Mouse (Mus musculus): ENCODE data around the gene Osbpl9. TPM values are rescaled to one million over a fixed set of nuclear protein-coding genes. Genes with fewer than 3 reads are reported as not detected.

Osbpl9 gene
- total and polyA plus RNA-seq, 2 experiments from 2014 or later = 56.9 to 74.9 TPM

GRCm38 (mm10) chr4:109173775-109174440 lies 28.2 kb downstream of the Osbpl9 start:
- no peaks in the 10 kb centered on the region for H3K36me3 ChIP-seq (ENCODE audit: insufficient read depth, low read length)
- peaks cover 7% of the 10 kb centered on the region; the same call in 1 of the 2 replicates for H3K4me1 ChIP-seq (ENCODE audit: insufficient read depth, low read length)
- no peak overlapping the region for H3K4me3 ChIP-seq (ENCODE audit: low read depth, low read length)
- no peaks in the 10 kb centered on the region for H3K9me3 ChIP-seq (ENCODE audit: low read length)
- ATAC-seq (ENCODE audit: low FRiP score) (peak; percentile 52; the same call in 1 of the 2 replicates), DNase-seq (ENCODE audit: low spot score) (no peak)
- no peaks in the 10 kb centered on the region for H3K27me3 ChIP-seq (ENCODE audit: insufficient read depth, low read length)
- TF ChIP-seq CTCF (IDR thresholded peaks at IDR 0.05) = no peak
- peak overlapping the region; percentile 36; the same call in 1 of the 2 replicates for H3K9ac ChIP-seq (replicated peaks; ENCODE audit: low read length, poor library complexity, severe bottlenecking)
- peak overlapping the region; percentile 9; the same call in 1 of the 2 replicates for H3K4me2 ChIP-seq (ENCODE audit: low read depth, low read length, poor library complexity, severe bottlenecking)
- peak overlapping the region; percentile 69 for H3K27ac ChIP-seq (ENCODE audit: low read depth, low read length)
- WGBS = 25% methylated on average over 7 of the region's 7 CpGs

- H3K27ac ChIP-seq (ENCODE audit: low read depth, low read length) = peak overlapping the region; percentile 69
- no peak for TF ChIP-seq CTCF (IDR thresholded peaks at IDR 0.05)
- no peaks in the 10 kb centered on the region for H3K36me3 ChIP-seq (ENCODE audit: insufficient read depth, low read length)
- H3K4me3 ChIP-seq (ENCODE audit: low read depth, low read length) = no peak overlapping the region
- peaks cover 7% of the 10 kb centered on the region; the same call in 1 of the 2 replicates for H3K4me1 ChIP-seq (ENCODE audit: insufficient read depth, low read length)
- no peaks in the 10 kb centered on the region for H3K27me3 ChIP-seq (ENCODE audit: insufficient read depth, low read length)
- H3K9ac ChIP-seq (replicated peaks; ENCODE audit: low read length, poor library complexity, severe bottlenecking) = peak overlapping the region; percentile 36; the same call in 1 of the 2 replicates
- H3K9me3 ChIP-seq (ENCODE audit: low read length) = no peaks in the 10 kb centered on the region
- no peak overlapping the region for H3K4me2 ChIP-seq (ENCODE audit: low read depth, low read length, poor library complexity, severe bottlenecking)
- ATAC-seq (ENCODE audit: low FRiP score) (no peak), DNase-seq (ENCODE audit: low spot score) (no peak)
- 50% methylated on average over 4 of the region's 4 CpGs for WGBS
These were observed 28.7 kb downstream of the Osbpl9 start for GRCm38 (mm10) chr4:109173369-109173768.

- no peaks in the 10 kb centered on the region for H3K9me3 ChIP-seq (ENCODE audit: low read length)
- H3K36me3 ChIP-seq (ENCODE audit: insufficient read depth, low read length) = no peaks in the 10 kb centered on the region
- H3K9ac ChIP-seq (replicated peaks; ENCODE audit: low read length, poor library complexity, severe bottlenecking) = no peak overlapping the region
- no peaks in the 10 kb centered on the region for H3K4me1 ChIP-seq (ENCODE audit: insufficient read depth, low read length)
- peak; percentile 90 for TF ChIP-seq CTCF (IDR thresholded peaks at IDR 0.05)
- no peak overlapping the region for H3K4me3 ChIP-seq (ENCODE audit: low read depth, low read length)
- H3K27me3 ChIP-seq (ENCODE audit: insufficient read depth, low read length) = no peaks in the 10 kb centered on the region
- ATAC-seq (ENCODE audit: low FRiP score) (peak; percentile 31; the same call in 1 of the 2 replicates), DNase-seq (ENCODE audit: low spot score) (peak; percentile 88)
- WGBS = 40% methylated on average over 12 of the region's 12 CpGs
- H3K4me2 ChIP-seq (ENCODE audit: low read depth, low read length, poor library complexity, severe bottlenecking) = no peak overlapping the region
- no peak overlapping the region for H3K27ac ChIP-seq (ENCODE audit: low read depth, low read length)
These were observed 36.4 kb downstream of the Osbpl9 start for GRCm38 (mm10) chr4:109165521-109166173.

GRCm38 (mm10) chr4:109156481-109157261 lies 45.4 kb downstream of the Osbpl9 start:
- DNase-seq (ENCODE audit: low spot score) = peak; percentile 80
- no peaks in the 10 kb centered on the region for H3K27me3 ChIP-seq (ENCODE audit: insufficient read depth, low read length)
- ATAC-seq (ENCODE audit: low FRiP score) = peak; percentile 89
- H3K9ac ChIP-seq (replicated peaks; ENCODE audit: low read length, poor library complexity, severe bottlenecking) = peak overlapping the region; percentile 60
- 0 out of 2 replicates have a peak, but pooled peaks cover 9% of the 10 kb centered on the region for H3K4me1 ChIP-seq (ENCODE audit: insufficient read depth, low read length)
- no peaks in the 10 kb centered on the region for H3K9me3 ChIP-seq (ENCODE audit: low read length)
- TF ChIP-seq CTCF (IDR thresholded peaks at IDR 0.05) = peak; percentile 15; the same call in 1 of the 2 replicates
- no peaks in the 10 kb centered on the region for H3K36me3 ChIP-seq (ENCODE audit: insufficient read depth, low read length)
- H3K4me3 ChIP-seq (ENCODE audit: low read depth, low read length) = peak overlapping the region; percentile 38
- whole genome bisulfite sequencing = 21% methylated on average over 24 of the region's 24 CpGs
- H3K27ac ChIP-seq (ENCODE audit: low read depth, low read length) = peak overlapping the region; percentile 83
- H3K4me2 ChIP-seq (ENCODE audit: low read depth, low read length, poor library complexity, severe bottlenecking) = peak overlapping the region; percentile 53

- ATAC-seq (ENCODE audit: low FRiP score) (peak; percentile 28), DNase-seq (ENCODE audit: low spot score) (no peak)
- 0 out of 2 replicates have a peak, but pooled peaks cover 9% of the 10 kb centered on the region for H3K4me1 ChIP-seq (ENCODE audit: insufficient read depth, low read length)
- no peaks in the 10 kb centered on the region for H3K27me3 ChIP-seq (ENCODE audit: insufficient read depth, low read length)
- peak overlapping the region; percentile 38 for H3K4me3 ChIP-seq (ENCODE audit: low read depth, low read length)
- TF ChIP-seq CTCF (IDR thresholded peaks at IDR 0.05) = no peak
- H3K9ac ChIP-seq (replicated peaks; ENCODE audit: low read length, poor library complexity, severe bottlenecking) = peak overlapping the region; percentile 60
- H3K9me3 ChIP-seq (ENCODE audit: low read length) = no peaks in the 10 kb centered on the region
- no peaks in the 10 kb centered on the region for H3K36me3 ChIP-seq (ENCODE audit: insufficient read depth, low read length)
- H3K4me2 ChIP-seq (ENCODE audit: low read depth, low read length, poor library complexity, severe bottlenecking) = peak overlapping the region; percentile 53
- H3K27ac ChIP-seq (ENCODE audit: low read depth, low read length) = peak overlapping the region; percentile 83
- 30% methylated on average over 6 of the region's 6 CpGs for WGBS
These were observed 46.0 kb downstream of the Osbpl9 start for GRCm38 (mm10) chr4:109156073-109156472.

Measured in midbrain, postnatal 0 days (tissue).